ENCODE assay signal across 11 mouse cellular contexts in the genomic region with DNA sequence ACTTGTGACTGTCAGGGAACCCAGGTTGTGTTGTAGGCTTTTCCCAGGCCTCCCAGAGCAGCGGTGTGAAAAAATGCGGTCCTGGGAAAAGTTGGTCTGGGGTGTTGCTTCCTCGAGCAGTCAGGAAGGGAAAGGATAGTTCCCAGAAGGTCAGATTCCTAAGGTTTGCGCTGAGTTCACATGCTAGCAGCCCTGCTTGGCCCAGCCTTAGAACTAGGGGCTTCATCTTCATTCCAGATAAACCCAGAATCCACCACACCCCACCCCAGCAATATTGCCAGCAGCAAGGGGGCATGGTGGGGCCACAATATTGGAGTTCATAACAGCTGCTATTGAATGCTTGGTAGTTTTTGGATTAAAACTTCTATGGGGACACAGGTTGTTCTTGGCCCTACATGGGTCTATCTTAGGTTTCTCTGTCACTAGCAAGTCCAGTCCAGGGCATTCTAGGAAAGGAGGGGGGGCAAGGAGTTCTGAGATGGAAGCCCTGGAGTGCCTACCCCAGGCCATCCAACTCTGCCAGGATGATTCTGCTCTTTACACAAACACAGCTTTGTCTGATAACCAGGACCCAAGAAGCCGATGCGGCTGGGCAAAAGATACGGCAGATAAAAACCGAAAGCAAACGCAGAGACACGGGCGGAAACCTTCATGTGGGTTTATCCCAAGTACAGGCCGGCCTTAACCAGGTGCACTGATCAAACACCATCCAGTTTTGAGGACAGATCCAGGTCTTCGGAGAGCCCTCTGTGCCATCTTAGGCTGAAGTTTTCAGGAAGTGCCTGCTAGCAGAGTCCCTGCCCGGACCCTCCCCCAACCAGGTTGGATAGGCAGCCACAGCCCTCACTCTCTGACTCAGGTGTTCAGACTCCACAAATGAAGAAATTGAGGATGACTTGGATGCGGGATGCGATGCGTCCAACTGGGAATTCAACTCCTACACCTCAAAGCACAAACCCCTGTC. TPM values are rescaled to one million over a fixed set of nuclear protein-coding genes. Genes with fewer than 3 reads are reported as not detected.
DNase-seq lines count a peak whose midpoint lies in the region; ATAC-seq and TF ChIP-seq lines count a peak whose summit lies in the region.
"Had no signal": no experiment of that assay in that cellular context is flagged by ENCODE, and none has a peak within 500 bp of the region (broad histone marks: within the 10 kb centered on the region; RNA-seq: fewer than 3 reads in every experiment).

No protein-coding gene starts in this region.

- no peak for ATAC-seq in heart, embryonic 12.5 days (ENCODE audit: insufficient number of reproducible peaks, low FRiP score)
- no peak for ATAC-seq in midbrain, embryonic 11.5 days (ENCODE audit: low FRiP score)
- no peak for ATAC-seq in midbrain, embryonic 13.5 days
- ATAC-seq in hindbrain, postnatal 0 days, result no peak
- no peak for ATAC-seq in stomach, postnatal 0 days (ENCODE audit: low FRiP score, low TSS enrichment)

- intact Hi-C loops in heart, adult 2 months (cut with DNase I), result no loop called here

- H3K4me3 ChIP-seq in heart, embryonic 12.5 days, result peak overlapping the region; percentile 76
- no peak overlapping the region for H3K4me3 ChIP-seq in heart, adult 2 months
- H3K4me3 ChIP-seq in midbrain, embryonic 11.5 days (ENCODE audit: low read depth, low read length), result no peak overlapping the region
- H3K4me3 ChIP-seq in midbrain, embryonic 13.5 days (replicated peaks), result no peak overlapping the region
- peak overlapping the region; percentile 4; the same call in 1 of the 2 replicates for H3K4me3 ChIP-seq in hindbrain, postnatal 0 days (ENCODE audit: low read length)
- no peak overlapping the region for H3K4me3 ChIP-seq in stomach, postnatal 0 days (ENCODE audit: low read depth, low read length)
- H3K4me3 ChIP-seq: midbrain, embryonic 12.5 days had no signal

- H3K27ac ChIP-seq in heart, embryonic 12.5 days (ENCODE audit: poor library complexity, severe bottlenecking), result 0 out of 2 replicates have a peak overlapping the region, but pooled peaks have one; percentile 44
- no peak overlapping the region; the same call in 1 of the 2 replicates for H3K27ac ChIP-seq in heart, adult 2 months
- no peak overlapping the region for H3K27ac ChIP-seq in midbrain, embryonic 11.5 days (ENCODE audit: low read depth, low read length)
- H3K27ac ChIP-seq in midbrain, embryonic 13.5 days, result no peak overlapping the region
- H3K27ac ChIP-seq in hindbrain, postnatal 0 days, result 0 out of 2 replicates have a peak overlapping the region, but pooled peaks have one; percentile 11
- no peak overlapping the region for H3K27ac ChIP-seq in stomach, postnatal 0 days (replicated peaks)
- H3K27ac ChIP-seq: midbrain, embryonic 12.5 days had no signal

- peak overlapping the region; percentile 67 for H3K4me2 ChIP-seq in heart, embryonic 12.5 days
- H3K4me2 ChIP-seq in midbrain, embryonic 11.5 days, result no peak overlapping the region
- H3K4me2 ChIP-seq in midbrain, embryonic 13.5 days (replicated peaks), result no peak overlapping the region
- H3K4me2 ChIP-seq in hindbrain, postnatal 0 days (ENCODE audit: low read depth, low read length), result 0 out of 2 replicates have a peak overlapping the region, but pooled peaks have one; percentile 3
- no peak overlapping the region for H3K4me2 ChIP-seq in stomach, postnatal 0 days (replicated peaks; ENCODE audit: low read depth)
- H3K4me2 ChIP-seq: midbrain, embryonic 12.5 days had no signal

- DNase-seq in heart, adult 2 months, result no peak
- peak; percentile 88 for DNase-seq in midbrain, embryonic 11.5 days (ENCODE audit: low spot score, missing footprints)
- DNase-seq in hindbrain, postnatal 0 days (ENCODE audit: low spot score), result no peak
- peak; percentile 26 for DNase-seq in splenic B cell, adult 2 months (ENCODE audit: low read depth, low spot score)
- DNase-seq in stomach, postnatal 0 days (ENCODE audit: low spot score), result no peak
- DNase-seq in gastrocnemius, adult 8-10 months (ENCODE audit: low spot score in 2 of 2), result no peak
- DNase-seq: thymus, adult 2 months had no signal

- no peak for TF ChIP-seq CTCF in heart, adult 2 months (IDR thresholded peaks at IDR 0.05)
- TF ChIP-seq CTCF in hindbrain, postnatal 0 days (IDR thresholded peaks at IDR 0.05; ENCODE audit: low read depth), result no peak
- no peak for TF ChIP-seq CTCF in stomach, postnatal 0 days (IDR thresholded peaks at IDR 0.05; ENCODE audit: low read depth)

- H3K4me1 ChIP-seq in heart, embryonic 12.5 days (replicated peaks), result peaks cover 43% of the 10 kb centered on the region
- no peaks in the 10 kb centered on the region for H3K4me1 ChIP-seq in heart, adult 2 months (ENCODE audit: control insufficient read depth, insufficient read depth, low read length)
- peaks cover 12% of the 10 kb centered on the region for H3K4me1 ChIP-seq in midbrain, embryonic 11.5 days (ENCODE audit: control insufficient read depth, insufficient read depth, low read length)
- peaks cover 19% of the 10 kb centered on the region for H3K4me1 ChIP-seq in midbrain, embryonic 13.5 days (replicated peaks)
- no peaks in the 10 kb centered on the region for H3K4me1 ChIP-seq in hindbrain, postnatal 0 days (ENCODE audit: insufficient read depth, low read length)
- H3K4me1 ChIP-seq in stomach, postnatal 0 days (replicated peaks; ENCODE audit: control insufficient read depth, insufficient read depth), result 0 out of 2 replicates have a peak, but pooled peaks cover 2% of the 10 kb centered on the region

- no peak for TF ChIP-seq POLR2A in heart, adult 2 months (IDR thresholded peaks at IDR 0.05; ENCODE audit: insufficient read depth, low read depth, low read length)

- WGBS in heart, embryonic 12.5 days, result 17% methylated on average over 17 of the region's 17 CpGs
- WGBS in heart, adult 2 months, result 52% methylated on average over 17 of the region's 17 CpGs
- WGBS in midbrain, embryonic 11.5 days, result 6% methylated on average over 17 of the region's 17 CpGs
- WGBS in midbrain, embryonic 13.5 days, result 6% methylated on average over 17 of the region's 17 CpGs
- WGBS in hindbrain, postnatal 0 days, result 8% methylated on average over 17 of the region's 17 CpGs
- 47% methylated on average over 17 of the region's 17 CpGs for whole genome bisulfite sequencing in stomach, postnatal 0 days

- H3K9ac ChIP-seq in heart, embryonic 12.5 days, result peak overlapping the region; percentile 73
- no peak overlapping the region for H3K9ac ChIP-seq in heart, adult 2 months (ENCODE audit: low read depth, low read length)
- H3K9ac ChIP-seq in midbrain, embryonic 11.5 days (ENCODE audit: low read length), result no peak overlapping the region
- H3K9ac ChIP-seq in midbrain, embryonic 13.5 days (replicated peaks), result no peak overlapping the region
- no peak overlapping the region for H3K9ac ChIP-seq in hindbrain, postnatal 0 days (replicated peaks; ENCODE audit: low read length)
- no peak overlapping the region for H3K9ac ChIP-seq in stomach, postnatal 0 days (ENCODE audit: low read length)
- H3K9ac ChIP-seq: midbrain, embryonic 12.5 days had no signal

- no peak for TF ChIP-seq EP300 in heart, adult 2 months (IDR thresholded peaks at IDR 0.05; ENCODE audit: insufficient read depth, low read depth, low read length)
- no peak for TF ChIP-seq EP300 in stomach, postnatal 0 days (optimal IDR thresholded peaks at IDR 0.05)

- no peaks in the 10 kb centered on the region for H3K9me3 ChIP-seq in heart, embryonic 12.5 days (replicated peaks)
- H3K9me3 ChIP-seq in midbrain, embryonic 11.5 days (ENCODE audit: control insufficient read depth, low read length), result peaks cover 3% of the 10 kb centered on the region
- H3K9me3 ChIP-seq in midbrain, embryonic 13.5 days, result peaks cover 3% of the 10 kb centered on the region; the same call in 1 of the 2 replicates
- H3K9me3 ChIP-seq in hindbrain, postnatal 0 days (ENCODE audit: low read length), result no peaks in the 10 kb centered on the region
- 0 out of 2 replicates have a peak, but pooled peaks cover 3% of the 10 kb centered on the region for H3K9me3 ChIP-seq in stomach, postnatal 0 days (ENCODE audit: control insufficient read depth, low read length)
- H3K9me3 ChIP-seq: midbrain, embryonic 12.5 days had no signal

- H3K36me3 ChIP-seq in heart, embryonic 12.5 days, result peaks cover 10% of the 10 kb centered on the region
- H3K36me3 ChIP-seq in heart, adult 2 months (ENCODE audit: control insufficient read depth, insufficient read depth, low read length), result no peaks in the 10 kb centered on the region
- no peaks in the 10 kb centered on the region for H3K36me3 ChIP-seq in midbrain, embryonic 11.5 days (ENCODE audit: control insufficient read depth, insufficient read depth, low read length)
- no peaks in the 10 kb centered on the region for H3K36me3 ChIP-seq in midbrain, embryonic 13.5 days
- no peaks in the 10 kb centered on the region for H3K36me3 ChIP-seq in hindbrain, postnatal 0 days (ENCODE audit: insufficient read depth, low read length)
- no peaks in the 10 kb centered on the region for H3K36me3 ChIP-seq in splenic B cell, adult 2 months (ENCODE audit: control insufficient read depth, insufficient read depth, low read length, poor library complexity, severe bottlenecking)
- no peaks in the 10 kb centered on the region for H3K36me3 ChIP-seq in stomach, postnatal 0 days (ENCODE audit: control insufficient read depth, insufficient read depth, low read length)
- H3K36me3 ChIP-seq: midbrain, embryonic 12.5 days had no signal

- peaks cover 79% of the 10 kb centered on the region for H3K27me3 ChIP-seq in heart, embryonic 12.5 days (replicated peaks)
- peaks cover 17% of the 10 kb centered on the region for H3K27me3 ChIP-seq in heart, adult 2 months (ENCODE audit: control insufficient read depth, insufficient read depth, low read length)
- peaks cover 98% of the 10 kb centered on the region for H3K27me3 ChIP-seq in midbrain, embryonic 11.5 days (ENCODE audit: control insufficient read depth, insufficient read depth, low read length)
- H3K27me3 ChIP-seq in midbrain, embryonic 13.5 days, result peaks cover 100% of the 10 kb centered on the region
- H3K27me3 ChIP-seq in hindbrain, postnatal 0 days (ENCODE audit: insufficient read depth, low read length), result peaks cover 93% of the 10 kb centered on the region
- H3K27me3 ChIP-seq in splenic B cell, adult 2 months (ENCODE audit: control insufficient read depth, insufficient read depth, low read length, poor library complexity, severe bottlenecking), result peaks cover 3% of the 10 kb centered on the region
- peaks cover 25% of the 10 kb centered on the region for H3K27me3 ChIP-seq in stomach, postnatal 0 days (ENCODE audit: control insufficient read depth, insufficient read depth, low read length)

- H3K79me2 ChIP-seq in heart, adult 2 months (replicated peaks; ENCODE audit: control insufficient read depth, insufficient read depth, low read length), result no peaks in the 10 kb centered on the region

RNA-seq across cellular contexts. Expression of a gene that starts 4.8 kb away (rescaled TPM):
- polyA plus RNA-seq in heart, embryonic 12.5 days (2016; fragmentation: Nextera tagmentation; extraction: Ambion mirVana), result 20.7 and 20.8 TPM in 2 replicates
- total RNA-seq in heart, adult 2 months (2021), result 1 to 10 TPM; 2.0 to 2.2 TPM
- polyA plus RNA-seq in heart, adult 2 months (2012; rRNA removed), result 0.97 and 2.0 TPM in 2 replicates
- 7.0 and 7.1 TPM in 2 replicates for polyA plus RNA-seq in midbrain, embryonic 11.5 days (2014; fragmentation: Nextera tagmentation; extraction: Ambion mirVana)
- 1.3 and 1.9 TPM in 2 replicates for polyA plus RNA-seq in midbrain, embryonic 13.5 days (2015; fragmentation: Nextera tagmentation; extraction: Ambion mirVana)
- 3.7 and 10.6 TPM in 2 replicates for total RNA-seq in hindbrain, postnatal 0 days (2014; rRNA removed)
- 2.8 and 3.6 TPM in 2 replicates for polyA plus RNA-seq in hindbrain, postnatal 0 days (2015; fragmentation: Nextera tagmentation; extraction: Ambion mirVana)
- 0.40 and 0.41 TPM in 2 replicates for polyA plus RNA-seq in stomach, postnatal 0 days (2015; fragmentation: Nextera tagmentation; extraction: Ambion mirVana)
- under 1 TPM in 3 of 4 experiments, not detected in 1; 0.10 to 0.16 (median 0.16) TPM for total RNA-seq in gastrocnemius, adult 8-10 months (2022)
- total RNA-seq: liver, adult 2 months had no signal

RNA-seq across cellular contexts. Expression of a gene that starts 7.0 kb away (rescaled TPM):
- polyA plus RNA-seq in heart, embryonic 12.5 days (2016; fragmentation: Nextera tagmentation; extraction: Ambion mirVana), result 0.78 and 1.2 TPM in 2 replicates
- under 1 TPM; 0.07 to 0.08 TPM for total RNA-seq in heart, adult 2 months (2021)
- 0.08 and 0.09 TPM in 2 replicates for polyA plus RNA-seq in heart, adult 2 months (2012; rRNA removed)
- polyA plus RNA-seq in midbrain, embryonic 11.5 days (2014; fragmentation: Nextera tagmentation; extraction: Ambion mirVana), result 0.46 and 0.79 TPM in 2 replicates
- polyA plus RNA-seq in midbrain, embryonic 13.5 days (2015; fragmentation: Nextera tagmentation; extraction: Ambion mirVana), result 0.12 and 0.13 TPM in 2 replicates
- total RNA-seq in hindbrain, postnatal 0 days (2014; rRNA removed), result 0.40 and 0.58 TPM in 2 replicates
- polyA plus RNA-seq in hindbrain, postnatal 0 days (2015; fragmentation: Nextera tagmentation; extraction: Ambion mirVana), result 0.21 TPM in 1 of 2 replicates, not detected in the other
- polyA plus RNA-seq in stomach, postnatal 0 days (2015; fragmentation: Nextera tagmentation; extraction: Ambion mirVana), result 2.8 and 2.9 TPM in 2 replicates
- total RNA-seq in gastrocnemius, adult 8-10 months (2022), result under 1 TPM in 1 of 4 experiments, not detected in 3; 0.13 TPM
- total RNA-seq: liver, adult 2 months had no signal
- polyA plus RNA-seq: liver, adult 2 months had no signal

RNA-seq across cellular contexts. Expression of a gene that starts 12.5 kb away (rescaled TPM):
- polyA plus RNA-seq in heart, embryonic 12.5 days (2016; fragmentation: Nextera tagmentation; extraction: Ambion mirVana), result 45.2 and 45.8 TPM in 2 replicates
- 10 to 100 TPM; 12.8 to 13.5 TPM for total RNA-seq in heart, adult 2 months (2021)
- polyA plus RNA-seq in heart, adult 2 months (2012; rRNA removed), result 26.4 and 27.7 TPM in 2 replicates
- 47.4 and 50.4 TPM in 2 replicates for polyA plus RNA-seq in midbrain, embryonic 11.5 days (2014; fragmentation: Nextera tagmentation; extraction: Ambion mirVana)
- polyA plus RNA-seq in midbrain, embryonic 13.5 days (2015; fragmentation: Nextera tagmentation; extraction: Ambion mirVana), result 57.8 and 60.7 TPM in 2 replicates
- 39.9 and 45.6 TPM in 2 replicates for total RNA-seq in hindbrain, postnatal 0 days (2014; rRNA removed)
- polyA plus RNA-seq in hindbrain, postnatal 0 days (2015; fragmentation: Nextera tagmentation; extraction: Ambion mirVana), result 44.4 and 47.0 TPM in 2 replicates
- polyA plus RNA-seq in stomach, postnatal 0 days (2015; fragmentation: Nextera tagmentation; extraction: Ambion mirVana), result 33.0 and 38.1 TPM in 2 replicates
- 10 to 100 TPM; 11.8 to 14.2 (median 13.2) TPM for total RNA-seq in gastrocnemius, adult 8-10 months (2022)

RNA-seq across cellular contexts. Expression of a gene that starts 36.6 kb away (rescaled TPM):
- polyA plus RNA-seq in heart, embryonic 12.5 days (2016; fragmentation: Nextera tagmentation; extraction: Ambion mirVana), result 0.68 and 3.7 TPM in 2 replicates
- total RNA-seq in heart, adult 2 months (2021), result under 1 TPM; 0.13 to 0.43 TPM
- 0.44 and 1.2 TPM in 2 replicates for polyA plus RNA-seq in heart, adult 2 months (2012; rRNA removed)
- 0.17 and 0.20 TPM in 2 replicates for polyA plus RNA-seq in midbrain, embryonic 11.5 days (2014; fragmentation: Nextera tagmentation; extraction: Ambion mirVana)
- polyA plus RNA-seq in midbrain, embryonic 13.5 days (2015; fragmentation: Nextera tagmentation; extraction: Ambion mirVana), result 0.39 and 0.71 TPM in 2 replicates
- 1.8 and 1.9 TPM in 2 replicates for total RNA-seq in hindbrain, postnatal 0 days (2014; rRNA removed)
- 1.2 and 1.4 TPM in 2 replicates for polyA plus RNA-seq in hindbrain, postnatal 0 days (2015; fragmentation: Nextera tagmentation; extraction: Ambion mirVana)
- polyA plus RNA-seq in stomach, postnatal 0 days (2015; fragmentation: Nextera tagmentation; extraction: Ambion mirVana), result 59.3 and 64.0 TPM in 2 replicates
- total RNA-seq in gastrocnemius, adult 8-10 months (2022), result under 1 TPM in 1 of 4 experiments, not detected in 3; 0.10 TPM

Comparison
In these comparisons a context has a peak if more than half of its experiments do, and no peak if none do; other contexts are left out.
1. H3K27ac ChIP-seq: peak in heart, embryonic 12.5 days (single experiment) and hindbrain, postnatal 0 days (single experiment); none in heart, adult 2 months (single experiment), midbrain, embryonic 11.5 days (single experiment), midbrain, embryonic 13.5 days (single experiment) and stomach, postnatal 0 days (single experiment).
2. H3K4me3 ChIP-seq: peak in heart, embryonic 12.5 days (single experiment) and hindbrain, postnatal 0 days (single experiment); none in heart, adult 2 months (single experiment), midbrain, embryonic 11.5 days (single experiment), midbrain, embryonic 13.5 days (single experiment) and stomach, postnatal 0 days (single experiment).
3. H3K4me2 ChIP-seq: peak in heart, embryonic 12.5 days (single experiment) and hindbrain, postnatal 0 days (single experiment); none in midbrain, embryonic 11.5 days (single experiment), midbrain, embryonic 13.5 days (single experiment) and stomach, postnatal 0 days (single experiment).
4. DNase-seq: peak in midbrain, embryonic 11.5 days (single experiment) and splenic B cell, adult 2 months (single experiment); none in heart, adult 2 months (0 of 2), hindbrain, postnatal 0 days (single experiment), stomach, postnatal 0 days (single experiment) and gastrocnemius, adult 8-10 months (0 of 2).